Mouse (Mus musculus): Measurements from ENCODE around the gene Arl11.
"Not testable (repeated sequence)": the region's sequence is repeated elsewhere in the genome, so short reads cannot be mapped to it uniquely, and the experiment has no call there.

Arl11 gene

GRCm38 (mm10) chr14:61309593-61309992, at the start of gene Arl11:
Gene Arl11 (plus strand): TSS chr14:61309753.
- DNase-seq: no peak

- DNase-seq: no peak
Measured at GRCm38 (mm10) chr14:61267908-61268475, 41.6 kb upstream of the Arl11 start.

GRCm38 (mm10) chr14:61274414-61275198, 34.9 kb upstream of the Arl11 start:
- no peak for DNase-seq

- DNase-seq: peak in 1 of 2 experiments; percentile 60
Measured at GRCm38 (mm10) chr14:61277285-61277684, 32.3 kb upstream of the Arl11 start.

GRCm38 (mm10) chr14:61278676-61279300, 30.8 kb upstream of the Arl11 start:
- no peak for DNase-seq

GRCm38 (mm10) chr14:61288606-61289286, 20.8 kb upstream of the Arl11 start:
- no peak for DNase-seq

GRCm38 (mm10) chr14:61290664-61291063, 18.9 kb upstream of the Arl11 start:
- peak; percentile 31 to 48 for DNase-seq

- peak; percentile 62 to 72 for DNase-seq
Measured at GRCm38 (mm10) chr14:61293884-61294737, 15.4 kb upstream of the Arl11 start.

GRCm38 (mm10) chr14:61294738-61295079, 14.8 kb upstream of the Arl11 start:
- peak; percentile 50 to 73 for DNase-seq

- DNase-seq: no peak
Measured at GRCm38 (mm10) chr14:61299810-61300209, 9.7 kb upstream of the Arl11 start.

GRCm38 (mm10) chr14:61301323-61301722, 8.2 kb upstream of the Arl11 start:
- DNase-seq: no peak

GRCm38 (mm10) chr14:61302428-61302827, 7.1 kb upstream of the Arl11 start:
- no peak for DNase-seq

- DNase-seq: no peak
Measured at GRCm38 (mm10) chr14:61303969-61304609, 5.5 kb upstream of the Arl11 start.

- no peak for DNase-seq
Measured at GRCm38 (mm10) chr14:61310036-61310772, 651 bp downstream of the Arl11 start.

GRCm38 (mm10) chr14:61310963-61311362, 1.4 kb downstream of the Arl11 start:
- peak in 1 of 2 experiments; percentile 5 for DNase-seq

- DNase-seq: peak; percentile 59 to 82
Measured at GRCm38 (mm10) chr14:61316861-61317260, 7.3 kb downstream of the Arl11 start.

GRCm38 (mm10) chr14:61320765-61321164, 11.2 kb downstream of the Arl11 start:
- DNase-seq: no peak

- no peak for DNase-seq
Measured at GRCm38 (mm10) chr14:61321200-61321599, 11.6 kb downstream of the Arl11 start.

- no peak for DNase-seq
Measured at GRCm38 (mm10) chr14:61322740-61323139, 13.2 kb downstream of the Arl11 start.

GRCm38 (mm10) chr14:61327007-61327406, 17.5 kb downstream of the Arl11 start:
- DNase-seq: not testable (repeated sequence)

Data from kidney, postnatal 25 days (tissue).